Mouse (Mus musculus): Measurements from ENCODE around the gene Edar.
A peak's percentile ranks its signal among the peaks of the same experiment; 100 is the strongest.
"Not testable (repeated sequence)": the region's sequence is repeated elsewhere in the genome, so short reads cannot be mapped to it uniquely, and the experiment has no call there.

Gene Edar

DNA sequence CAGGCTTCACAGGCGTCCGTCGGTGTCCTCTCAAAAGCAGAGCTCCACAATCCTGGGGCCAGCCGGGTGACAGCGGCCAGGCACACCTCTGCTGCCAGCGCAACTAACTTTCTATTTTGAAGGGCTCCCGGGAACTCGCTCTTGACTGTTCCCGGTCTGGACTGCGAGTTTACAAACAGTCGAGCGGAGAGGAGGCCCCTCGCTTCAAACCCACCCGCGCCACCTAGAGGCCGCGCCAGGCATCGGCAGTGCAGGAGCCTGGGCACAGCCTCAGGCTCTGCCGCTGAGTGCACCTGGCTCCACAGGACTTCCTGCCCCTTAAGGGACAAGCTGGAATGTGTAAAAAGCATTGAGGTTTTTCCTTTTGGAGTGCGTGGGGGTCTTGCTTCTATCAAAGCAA, at the start of gene Edar:
Edar (minus strand) TSS at position 122 of the 400 bp plus-strand sequence.
- DNase-seq: peak; percentile 91

DNA sequence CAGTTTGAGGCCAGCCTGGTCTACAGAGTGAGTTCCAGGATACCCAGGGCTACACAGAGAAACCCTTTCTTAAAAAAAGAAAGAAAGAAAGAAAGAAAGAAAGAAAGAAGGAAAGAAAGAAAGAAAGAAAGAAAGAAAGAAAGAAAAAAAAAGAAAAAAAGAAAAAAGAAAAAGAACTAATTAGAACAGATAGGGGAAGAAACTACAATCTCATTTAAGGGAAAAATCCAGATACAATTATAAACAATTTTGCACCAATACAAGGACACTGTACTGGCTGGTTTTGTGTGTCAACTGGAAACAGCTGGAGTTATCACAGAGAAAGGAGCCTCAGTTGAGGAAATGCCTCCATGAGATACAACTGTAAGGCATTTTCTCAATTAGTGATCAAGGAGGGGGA, 42.7 kb upstream of the Edar start, which contains the start of gene Gm17542:
Gm17542 (minus strand) TSS at position 101 of the 400 bp plus-strand sequence.
- not testable (repeated sequence) for DNase-seq

DNA sequence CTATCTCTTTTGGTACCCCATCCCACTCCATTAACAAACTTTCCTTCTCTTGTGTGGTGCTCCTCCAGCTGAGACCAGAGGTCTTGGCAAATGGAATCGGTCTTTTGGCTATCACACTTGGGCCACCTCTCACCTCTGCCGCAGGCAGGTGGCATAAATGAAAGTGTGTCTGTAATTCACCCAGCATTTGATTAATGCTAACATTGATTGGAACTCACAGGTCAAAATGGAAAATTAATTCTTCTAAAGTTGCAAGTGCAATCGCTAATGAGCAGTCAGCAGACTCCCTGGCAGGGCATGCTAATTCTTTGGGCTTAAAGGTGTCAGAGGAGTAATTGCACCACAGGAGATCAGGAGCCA, 39.3 kb upstream of the Edar start:
- DNase-seq: no peak

DNA sequence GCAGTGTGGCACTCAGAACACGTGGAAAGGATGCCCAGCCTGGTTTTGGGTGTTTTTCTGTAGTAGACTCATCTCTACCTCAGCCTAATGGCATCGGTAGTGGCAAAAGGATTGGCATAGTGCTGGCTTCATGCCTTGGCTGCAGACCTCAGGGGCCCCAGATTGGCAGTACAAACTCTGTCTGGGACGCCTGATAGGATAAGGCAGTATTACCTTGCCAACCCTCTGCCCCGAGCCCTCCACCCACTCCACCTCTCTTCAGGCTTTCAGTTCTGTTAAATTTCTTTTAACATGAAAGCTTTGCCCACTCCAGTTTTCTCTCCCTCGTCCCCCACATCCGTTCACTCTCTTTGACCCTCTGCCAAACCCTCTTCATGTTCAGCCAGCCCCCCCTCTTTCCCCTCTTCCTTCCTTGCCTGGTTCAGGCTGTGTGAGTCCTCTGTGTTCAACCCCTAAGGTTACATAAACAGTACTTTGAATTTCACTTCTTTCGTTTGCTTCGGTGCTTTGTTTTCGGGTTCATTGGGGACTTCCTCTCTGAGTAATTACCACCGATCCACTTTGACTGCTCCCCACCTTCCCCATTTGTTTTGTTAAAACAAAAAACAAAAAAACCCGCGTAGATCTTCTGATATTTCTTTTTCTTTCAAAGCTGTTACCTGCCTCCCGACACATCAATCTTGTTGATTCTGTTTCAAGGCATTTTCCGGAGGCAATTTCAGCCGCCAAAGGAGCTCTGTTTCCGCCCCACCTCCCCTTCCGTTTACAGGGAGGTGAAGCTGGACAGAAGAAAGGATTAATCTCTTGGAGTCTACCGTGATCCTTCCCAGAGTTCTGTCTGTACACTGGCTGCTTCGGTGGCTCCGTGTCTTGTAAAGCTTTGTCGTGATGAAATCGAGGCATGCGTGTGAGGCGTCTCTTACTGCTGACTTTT, 38.7 kb upstream of the Edar start:
- DNase-seq: peak; percentile 18

DNA sequence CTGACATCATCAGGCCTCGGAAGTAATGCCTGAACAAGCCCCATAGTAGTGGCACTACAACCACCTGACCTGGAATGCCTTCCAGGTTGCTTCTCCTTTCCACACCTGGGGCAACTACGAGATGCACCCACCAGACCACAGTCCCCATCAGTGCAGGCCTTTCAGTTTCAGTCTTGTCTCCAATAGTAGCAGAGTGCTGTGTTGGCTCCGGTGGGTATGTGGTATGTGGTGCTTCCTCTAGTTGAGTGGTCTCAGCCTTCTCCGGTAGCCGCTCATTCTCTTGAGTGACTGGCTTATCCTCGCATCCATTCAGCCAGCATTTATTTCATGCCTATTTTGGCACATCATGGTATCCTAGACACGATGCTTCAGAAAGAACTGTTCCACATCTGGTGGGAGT, 37.8 kb upstream of the Edar start:
- no peak for DNase-seq

DNA sequence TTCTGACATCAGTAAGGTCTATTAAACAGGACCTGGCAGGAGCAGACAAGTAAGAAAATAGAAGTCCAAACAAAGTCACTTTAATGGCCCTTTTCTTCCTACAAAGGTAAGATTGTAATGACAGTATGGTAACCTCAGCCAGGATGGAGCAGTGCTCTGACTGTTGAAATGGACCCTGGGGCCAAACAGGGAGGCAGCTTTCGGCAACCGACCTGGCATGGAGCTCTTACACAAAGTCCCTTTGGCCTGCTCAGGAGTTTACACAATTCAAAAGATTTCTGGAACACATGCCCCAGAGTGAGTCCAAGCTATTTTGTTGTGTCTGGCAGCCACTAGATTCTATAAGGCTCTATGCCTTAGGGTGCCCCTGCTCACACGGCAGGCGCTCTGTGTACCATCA, 33.6 kb upstream of the Edar start:
- no peak for DNase-seq

DNA sequence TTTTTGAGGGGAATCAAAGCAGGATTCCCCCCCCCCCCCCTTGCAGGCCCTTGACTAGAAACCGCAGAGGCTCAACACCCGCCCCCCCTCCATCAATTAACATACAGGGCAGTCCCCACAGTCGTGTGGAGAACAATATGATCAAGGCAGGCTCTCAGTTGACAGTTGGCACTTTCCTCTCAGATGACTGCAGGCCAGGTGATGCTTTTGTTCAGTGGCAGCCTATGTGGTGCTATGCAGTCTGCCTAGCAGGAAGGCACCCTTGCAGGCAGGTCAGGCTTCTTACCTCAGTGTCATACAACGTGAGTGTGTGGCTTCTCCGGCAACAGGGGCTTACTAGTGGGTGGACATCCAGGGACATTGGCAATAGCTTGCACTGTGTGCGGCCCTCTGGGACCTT, 25.1 kb upstream of the Edar start:
- no peak for DNase-seq

DNA sequence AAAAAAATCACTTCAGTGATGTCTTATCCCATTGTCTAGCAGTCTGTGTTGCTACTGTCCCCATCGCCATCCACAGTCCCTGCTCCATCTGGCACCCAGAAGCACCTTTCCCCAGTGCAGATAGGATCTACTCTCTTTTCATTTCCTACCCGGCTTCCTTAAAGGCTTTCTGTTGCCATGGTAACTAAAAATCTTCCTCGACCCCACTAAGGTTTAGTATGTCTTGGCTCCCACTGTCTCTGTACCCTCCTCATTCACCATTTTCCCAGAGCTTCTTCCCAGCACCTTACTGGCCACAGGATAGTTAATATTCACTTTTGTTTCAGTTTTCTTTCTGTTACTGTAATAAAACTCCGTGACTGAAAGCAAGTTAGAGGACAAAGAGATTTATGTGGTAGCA, 24.7 kb upstream of the Edar start:
- no peak for DNase-seq

DNA sequence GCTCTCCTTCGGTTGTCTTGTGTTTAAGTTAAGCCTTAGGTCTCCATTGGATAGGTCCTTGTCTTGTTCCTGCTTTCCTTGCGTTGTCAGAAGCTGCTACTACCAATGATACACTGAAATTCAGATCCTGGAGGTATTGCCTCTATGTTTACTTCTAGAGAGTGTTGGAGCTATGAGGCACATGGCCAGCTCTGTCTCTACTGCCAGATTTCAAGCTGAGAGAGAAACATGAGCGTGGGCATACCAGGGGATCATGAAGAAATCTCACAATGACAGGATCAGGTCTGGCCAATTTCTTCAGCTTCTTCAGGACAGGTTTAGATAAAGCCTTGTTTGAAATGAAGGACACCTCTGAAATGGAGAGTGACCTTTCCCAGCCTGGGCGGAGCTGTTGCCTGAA, 23.5 kb upstream of the Edar start:
- no peak for DNase-seq

DNA sequence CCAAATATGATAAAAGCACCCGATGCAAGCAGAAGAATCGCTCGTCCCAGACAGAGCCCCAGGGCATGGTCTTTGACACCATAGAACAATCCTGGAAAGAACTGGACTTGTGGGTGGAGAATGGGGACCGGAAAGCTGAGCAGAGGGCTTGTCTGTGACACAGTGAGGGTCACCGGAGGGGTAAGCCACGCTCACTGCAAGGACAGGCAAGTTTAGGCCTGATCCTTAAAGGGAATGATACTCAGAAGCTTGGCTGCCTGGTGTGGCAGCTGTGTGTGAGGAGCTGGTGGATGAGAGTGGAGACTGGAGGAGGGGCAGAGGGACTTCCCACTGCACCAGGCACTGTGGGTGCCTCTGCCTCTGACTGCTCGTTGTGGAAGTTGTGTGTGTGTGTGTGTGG, 15.6 kb upstream of the Edar start:
- DNase-seq: no peak

DNA sequence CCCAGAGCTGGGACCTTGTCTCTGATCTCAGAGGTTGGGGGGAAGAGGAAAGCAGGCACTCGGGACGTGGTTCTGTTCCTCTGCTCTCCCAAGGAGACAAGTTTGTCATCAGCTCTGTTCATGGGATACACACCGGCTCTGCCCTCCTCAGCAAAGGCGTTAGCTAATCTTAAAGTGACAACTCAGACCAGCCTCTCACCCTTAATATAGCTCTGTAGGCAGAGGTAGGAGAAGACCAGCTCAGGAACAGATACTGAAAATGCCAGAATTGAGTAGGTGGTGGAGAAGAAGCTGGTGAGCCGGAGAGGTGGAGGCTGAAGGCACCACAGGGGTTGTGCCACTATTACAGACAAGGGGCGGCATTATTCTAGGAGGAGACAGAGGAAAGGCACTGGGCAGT, 3.8 kb upstream of the Edar start:
- DNase-seq: no peak

DNA sequence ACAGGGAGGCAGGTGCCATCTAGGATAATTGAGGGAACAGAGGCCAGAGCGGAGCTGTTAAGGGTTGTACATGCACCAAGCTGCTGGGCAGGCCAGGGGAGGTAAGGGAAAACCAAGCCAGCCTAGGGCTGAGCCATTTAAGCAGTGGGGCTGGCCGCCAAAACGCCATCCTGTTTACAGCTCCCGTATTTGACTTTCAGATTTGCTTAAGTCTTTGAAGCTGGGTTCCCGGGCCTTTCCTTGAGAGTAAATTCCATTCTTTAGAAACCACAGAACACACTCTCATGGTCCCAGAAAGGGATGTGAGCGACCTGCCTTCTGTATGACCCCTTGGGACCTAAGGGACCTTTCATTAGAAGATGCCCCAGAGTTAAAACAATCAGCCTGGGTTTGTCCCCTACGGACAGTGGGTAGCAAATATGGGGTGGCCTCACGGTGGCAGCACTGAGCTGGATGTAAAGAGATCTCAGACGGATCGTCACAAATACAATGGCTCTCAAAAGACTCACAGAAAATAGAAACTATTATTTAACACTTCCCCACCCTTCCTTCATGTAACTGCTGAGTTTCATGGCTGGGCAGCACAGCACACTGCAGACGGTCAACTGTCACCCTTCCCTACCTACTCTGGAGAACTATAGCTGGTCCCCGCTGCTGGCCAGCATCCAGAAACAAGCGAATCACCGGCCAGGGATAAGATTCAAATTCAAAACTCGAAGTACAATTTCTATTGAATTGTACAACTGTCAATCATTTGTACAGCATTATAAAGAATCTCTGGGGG, 2.0 kb downstream of the Edar start:
- peak; percentile 92 for DNase-seq

DNA sequence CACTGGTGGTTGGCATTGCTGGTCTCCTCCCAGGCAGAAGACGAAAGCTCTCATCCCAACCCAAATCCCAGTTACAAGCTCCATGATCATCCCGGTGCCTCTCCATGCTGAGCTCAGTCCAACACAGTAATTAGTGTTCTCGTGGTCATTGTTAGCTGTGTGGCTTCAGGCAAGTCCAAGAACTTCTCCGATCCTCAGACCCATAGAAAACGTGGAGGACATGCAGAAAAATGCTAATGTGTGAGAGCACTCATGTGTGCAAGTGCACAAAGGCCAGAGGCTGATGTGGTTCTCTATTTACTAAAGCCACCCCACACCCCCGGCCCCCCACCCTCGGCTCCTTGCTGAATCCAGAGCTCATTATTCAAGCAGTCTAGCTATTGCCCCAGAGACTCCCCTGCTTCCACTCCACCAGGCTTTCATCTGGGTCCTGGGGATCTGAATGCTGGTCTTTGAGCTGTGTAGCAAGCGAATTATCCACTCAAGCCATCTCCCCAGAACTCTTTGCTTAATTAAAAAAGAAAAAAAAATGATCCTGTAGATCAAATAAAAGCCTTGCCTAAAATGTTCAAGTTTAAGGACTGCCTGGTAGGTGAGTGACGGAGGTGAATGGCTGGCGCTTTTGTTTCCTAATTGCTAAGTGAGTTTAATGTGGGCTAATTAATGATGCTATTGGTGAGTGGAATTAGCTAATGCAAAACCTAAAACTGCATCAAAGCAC, 2.7 kb downstream of the Edar start:
- no peak for DNase-seq

DNA sequence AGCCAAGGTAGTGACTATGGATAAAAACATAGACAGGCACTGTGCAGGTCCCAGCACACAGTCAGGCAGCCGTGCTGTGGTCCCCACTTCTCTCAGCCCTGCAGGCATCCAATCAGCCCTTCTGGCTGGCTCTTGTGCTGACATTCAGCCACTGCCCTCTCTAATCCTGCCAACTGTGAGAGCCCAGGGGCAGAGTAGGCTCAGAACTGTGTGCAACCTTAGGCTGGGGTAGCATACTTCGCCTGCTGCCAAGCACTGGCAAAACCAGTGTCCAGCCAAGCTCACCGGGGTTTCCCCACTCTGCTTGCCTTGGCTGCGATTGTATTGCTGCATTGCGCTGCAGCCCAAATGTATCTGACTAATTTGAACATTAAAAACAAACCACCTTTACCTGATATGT, 11.6 kb downstream of the Edar start:
- DNase-seq: no peak

DNA sequence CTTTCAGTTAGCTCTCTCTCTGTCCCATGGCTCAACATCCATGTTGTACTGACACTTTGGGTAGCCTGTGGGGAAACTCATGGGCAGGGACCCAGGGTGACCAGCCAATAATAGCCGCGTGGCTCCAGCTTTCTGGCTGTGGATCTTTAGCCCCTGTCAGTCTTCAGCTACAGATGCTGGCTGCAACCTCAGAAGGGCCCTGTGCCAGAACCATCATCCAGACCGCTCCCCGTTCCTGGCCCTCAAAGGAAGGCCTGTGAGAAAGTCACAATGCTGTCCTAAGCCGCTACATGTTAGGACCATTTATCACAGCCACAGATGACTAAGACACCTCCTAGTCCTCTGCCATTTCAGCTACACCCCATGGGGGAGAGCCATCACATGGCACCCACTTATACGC, 12.0 kb downstream of the Edar start:
- DNase-seq: peak; percentile 18

DNA sequence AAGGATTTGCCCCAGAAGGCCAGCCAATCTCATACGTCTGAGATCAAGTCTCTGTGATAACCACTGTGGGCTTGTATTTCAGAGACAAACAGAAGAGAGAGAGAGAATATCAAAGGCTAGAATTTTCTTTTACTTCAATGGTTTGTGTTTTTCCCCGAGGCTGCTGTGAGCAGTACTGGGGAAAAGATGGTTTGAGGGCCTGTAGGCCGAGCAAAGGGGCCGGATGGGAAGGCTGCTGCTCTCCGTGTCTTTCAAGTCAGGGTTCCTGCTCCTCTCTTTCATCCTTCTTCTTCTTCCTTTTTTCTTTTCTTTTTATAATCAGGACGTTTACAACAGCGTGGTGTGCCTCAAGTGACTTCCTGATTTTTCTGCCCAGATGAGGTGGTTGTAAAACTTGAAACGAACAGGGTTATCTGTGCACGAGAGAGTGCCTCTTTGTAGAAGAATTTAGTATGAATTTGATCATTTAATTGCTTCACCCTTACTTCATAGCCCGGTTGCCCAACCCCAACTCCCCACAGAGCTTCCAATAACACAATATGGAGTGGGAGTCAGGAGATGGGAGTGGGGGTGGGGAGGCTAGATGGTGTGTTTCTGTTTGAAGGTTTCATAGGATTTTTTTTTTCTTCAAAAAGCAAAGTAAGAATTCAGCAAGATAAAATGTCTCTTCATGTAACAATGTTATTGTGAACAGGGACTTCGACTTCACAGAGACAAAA, 16.0 kb downstream of the Edar start:
- DNase-seq: no peak

DNA sequence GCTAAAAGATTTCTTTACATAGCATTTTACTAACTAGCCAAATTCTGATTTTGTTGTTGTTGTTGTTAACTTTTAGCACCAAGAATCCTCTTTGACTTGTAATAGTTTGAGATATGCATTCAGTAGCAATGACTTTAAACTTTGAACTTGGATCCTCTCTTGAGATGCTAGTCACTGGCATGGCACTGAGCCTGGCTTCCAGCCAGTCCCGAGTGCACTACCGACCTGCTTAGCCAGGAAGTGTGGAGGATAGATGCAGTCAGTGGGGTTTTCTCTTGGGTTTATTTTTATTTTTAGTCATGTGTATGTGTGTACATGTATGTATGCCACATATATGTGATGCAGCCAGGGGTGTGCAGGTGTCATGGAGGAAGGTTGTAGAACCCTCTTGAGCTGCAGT, 17.7 kb downstream of the Edar start:
- DNase-seq: peak; percentile 53

DNA sequence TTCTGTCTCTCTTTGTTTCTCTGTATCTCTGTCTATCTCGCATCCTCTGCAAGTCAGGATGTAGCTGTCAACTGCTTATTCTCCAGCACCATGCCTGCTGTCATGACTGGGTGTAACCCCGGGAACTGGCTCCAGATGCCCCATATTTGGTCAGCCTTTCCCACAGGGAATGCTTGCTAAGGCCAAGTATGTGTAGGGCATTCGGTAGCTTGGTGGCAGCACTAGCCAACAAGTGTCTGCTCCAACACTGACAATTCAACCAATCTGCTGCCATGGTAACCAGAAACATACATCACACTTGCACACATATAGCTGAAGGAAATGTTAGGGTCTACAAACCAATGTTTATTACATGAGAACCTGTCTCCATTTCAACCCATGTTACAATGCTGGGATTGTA, 21.8 kb downstream of the Edar start:
- no peak for DNase-seq

DNA sequence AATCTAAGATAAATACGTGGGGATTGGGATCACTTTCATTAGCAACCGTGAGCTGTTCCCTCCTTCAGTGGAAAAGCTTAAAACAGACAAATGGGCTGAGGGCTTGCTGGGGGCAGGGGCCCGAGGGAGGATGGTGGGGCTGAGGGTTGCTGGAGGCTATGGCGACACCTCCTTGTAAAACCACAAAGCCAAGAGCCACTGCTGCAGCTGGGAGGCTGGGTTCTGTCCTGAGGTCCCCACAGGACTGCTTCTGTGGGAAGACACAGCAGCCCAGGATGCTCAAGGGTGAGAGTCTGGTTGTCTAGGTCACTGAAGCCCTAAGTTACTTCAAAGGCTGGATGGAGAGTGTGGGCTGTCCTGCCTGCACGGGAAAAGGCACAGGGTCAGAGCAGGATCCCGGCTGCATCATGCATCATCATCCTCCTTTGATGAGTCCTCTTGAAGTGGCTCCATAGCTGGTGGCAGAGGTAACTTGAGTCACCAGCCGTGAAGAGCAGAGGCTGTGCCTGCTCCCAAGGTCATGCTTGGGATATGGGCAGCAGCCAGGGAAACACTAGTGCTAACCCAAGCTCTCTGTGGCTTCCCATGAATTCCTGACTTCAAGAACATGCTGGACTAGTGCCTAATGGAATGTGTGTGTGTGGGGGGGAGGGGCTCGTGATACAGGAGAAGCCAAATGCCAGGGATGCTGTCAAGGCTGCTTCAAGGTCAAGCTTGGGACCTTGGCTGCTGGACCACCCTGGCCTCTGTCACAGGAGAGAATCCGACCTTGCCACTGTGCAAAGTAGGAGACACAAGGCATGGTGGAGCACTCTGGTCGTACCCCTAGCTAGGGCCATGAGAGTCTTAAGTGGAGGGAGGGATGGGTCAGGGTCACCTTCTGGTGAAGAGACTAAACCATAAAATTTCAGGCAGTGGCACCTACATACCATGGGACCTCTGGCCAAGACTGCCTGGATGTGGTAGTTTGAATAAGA, 22.7 kb downstream of the Edar start:
- peak; percentile 33 for DNase-seq

DNA sequence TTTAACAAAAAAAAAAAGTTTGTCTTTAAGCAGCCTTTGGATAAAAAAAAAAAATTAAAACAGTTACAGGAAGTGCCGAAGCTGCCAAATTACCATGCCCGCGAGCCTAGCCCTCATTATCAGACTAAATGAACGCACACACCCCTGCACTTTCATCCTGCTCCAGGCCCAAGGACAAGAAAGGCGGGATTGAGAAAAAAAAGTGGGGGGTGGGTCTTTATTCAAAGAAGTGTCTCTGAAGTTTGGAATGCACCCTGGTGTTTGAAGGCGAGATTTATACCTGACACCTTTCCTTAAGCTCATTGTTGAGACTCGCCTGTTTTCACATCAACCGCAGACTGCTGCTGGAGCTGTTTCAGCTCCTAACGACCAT, 23.4 kb downstream of the Edar start:
- no peak for DNase-seq

DNA sequence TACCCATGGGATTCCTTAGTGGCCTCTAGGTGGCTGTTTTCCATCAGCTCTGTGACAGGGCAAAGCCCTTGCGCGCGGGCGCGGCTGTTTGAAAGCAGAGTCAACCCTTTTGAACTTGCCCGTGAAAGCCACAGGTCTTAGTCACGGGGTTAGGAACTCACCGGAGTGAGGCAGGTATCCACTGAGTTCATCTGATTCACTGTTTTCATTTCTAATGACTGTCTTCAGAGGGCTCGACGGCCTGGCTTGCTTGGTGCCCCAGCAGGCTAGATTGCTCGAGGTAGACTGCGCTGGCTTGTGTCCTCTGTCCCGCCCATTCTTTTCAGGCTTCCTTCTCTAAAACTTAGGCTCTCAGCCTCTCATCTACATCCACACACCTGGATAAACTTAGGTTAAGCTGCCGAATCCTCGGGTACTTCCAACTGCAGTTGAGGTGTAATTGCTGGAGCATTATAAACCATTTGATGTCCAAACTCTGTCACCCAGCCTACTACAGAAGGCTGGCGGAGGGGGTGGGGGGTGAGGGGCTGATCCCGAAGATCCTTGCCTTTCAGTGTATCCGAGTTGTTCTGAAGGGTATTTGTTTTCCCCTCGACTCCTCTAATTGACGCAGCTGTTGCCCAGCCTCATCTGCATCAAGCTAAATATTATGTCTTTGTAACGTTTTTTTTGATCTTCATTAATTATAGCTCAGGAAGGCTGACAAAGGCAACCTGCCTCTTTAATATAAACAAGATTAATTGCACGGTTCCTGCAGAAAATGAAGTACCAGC, 24.0 kb downstream of the Edar start:
- no peak for DNase-seq

Measured in kidney, postnatal 10 days (tissue).